Mouse (Mus musculus): ENCODE measurements at regions not wholly inside any gene's neighbourhood (a gene's known extent, or its start where the extent isn't known, plus 50 kb on each side); places are given as distances from the start of the nearest gene placed in this dataset.

DNA sequence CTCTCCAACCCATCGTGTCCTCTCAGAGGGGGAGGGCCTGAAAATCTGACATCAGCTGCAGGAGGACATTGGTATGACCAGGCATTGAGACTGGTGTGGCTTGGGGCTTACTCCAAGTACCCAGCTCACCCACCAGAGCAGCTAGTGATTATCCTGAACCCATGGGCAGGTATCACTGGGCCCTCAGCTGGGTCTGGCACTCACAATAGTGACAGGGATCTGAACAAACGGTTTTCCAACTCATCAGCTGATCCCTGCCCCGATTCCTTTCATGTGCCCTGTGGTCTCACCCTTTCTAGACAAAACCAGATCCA lies 211.2 kb downstream of the Gm26897 start:
- no peak for DNase-seq (ENCODE audit: low spot score in 2 of 2)

DNA sequence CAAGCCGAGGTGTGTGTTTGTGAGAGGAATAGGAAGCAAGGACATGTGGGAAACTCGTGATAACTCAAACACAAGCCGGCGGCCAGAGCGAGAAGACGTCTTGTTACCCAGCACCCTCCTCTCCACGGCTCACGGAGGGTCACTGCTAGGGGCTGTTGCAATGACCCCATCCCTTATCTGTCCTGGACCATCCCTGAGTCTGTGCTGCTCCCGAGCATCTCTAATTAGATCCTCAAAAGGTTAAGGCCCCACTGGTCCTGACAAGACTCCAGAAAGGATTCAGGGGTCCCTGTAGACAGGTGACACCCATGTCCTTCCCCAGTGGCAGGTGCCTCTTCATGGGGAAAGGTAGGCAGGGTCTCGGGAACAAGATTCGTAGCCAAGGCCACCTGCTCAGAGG lies 212.6 kb downstream of the Gm26897 start:
- DNase-seq (ENCODE audit: low spot score in 2 of 2), result no peak

DNA sequence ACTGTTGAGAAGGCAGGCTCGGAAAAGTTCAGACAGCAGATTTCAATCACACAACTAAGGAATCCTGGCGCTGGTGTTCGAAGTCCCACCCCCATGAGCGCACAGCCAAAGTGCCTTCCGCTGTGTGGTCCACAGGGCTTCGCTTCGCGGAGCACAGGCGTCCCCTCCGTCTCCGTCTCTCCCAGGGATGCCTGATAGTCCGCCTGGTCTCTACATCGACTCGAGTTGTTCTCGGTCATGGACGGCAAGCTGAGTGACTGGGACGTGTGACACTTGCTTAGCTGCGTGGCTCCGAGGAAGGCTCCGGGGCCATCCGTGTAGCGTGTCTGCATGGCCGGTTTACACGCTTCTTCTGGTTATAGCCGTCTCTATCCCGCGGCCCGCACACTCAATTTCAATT lies 224.0 kb downstream of the Gm26897 start:
- DNase-seq (ENCODE audit: low spot score in 2 of 2), result no peak

DNA sequence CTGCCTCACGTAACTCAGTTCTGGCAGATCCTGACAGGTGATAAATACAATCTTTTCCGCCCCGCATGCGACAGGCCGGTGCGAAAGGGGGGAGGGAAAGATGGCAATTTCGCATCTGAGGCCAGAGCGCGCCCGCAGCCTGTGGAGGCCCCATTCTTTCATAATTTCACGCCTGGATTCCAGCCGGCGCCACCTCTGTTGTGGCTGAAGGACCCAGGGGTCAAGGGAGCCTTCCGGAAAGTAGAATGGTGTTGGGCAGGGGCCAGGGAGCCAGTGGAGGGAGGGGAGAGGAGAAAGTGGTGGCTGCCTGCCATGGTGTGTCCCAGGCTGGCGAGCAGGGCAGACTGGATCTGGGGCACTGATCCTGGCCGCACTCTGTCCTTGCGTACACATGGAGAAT lies 224.5 kb downstream of the Gm26897 start:
- no peak for DNase-seq (ENCODE audit: low spot score in 2 of 2)

DNA sequence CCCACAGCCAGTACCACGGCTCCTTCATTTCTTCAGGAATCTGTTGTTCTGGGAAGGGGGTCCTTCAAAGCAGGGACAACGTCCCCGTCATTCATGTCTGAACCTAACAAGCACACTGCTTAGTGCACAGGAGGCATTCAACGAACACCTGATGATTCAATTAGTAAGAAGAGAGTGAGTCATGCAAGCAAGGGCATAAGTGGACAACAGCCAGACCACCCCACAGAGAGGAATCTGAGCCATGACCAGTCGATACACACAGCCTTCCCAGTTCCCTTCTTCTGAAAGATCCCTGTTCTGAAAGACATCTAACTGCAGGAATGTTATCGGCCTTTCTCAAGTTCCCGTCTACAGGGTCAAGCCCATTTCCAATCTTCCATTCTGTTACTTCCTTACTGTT lies 231.6 kb downstream of the Gm26897 start:
- no peak for DNase-seq (ENCODE audit: low spot score in 2 of 2)

DNA sequence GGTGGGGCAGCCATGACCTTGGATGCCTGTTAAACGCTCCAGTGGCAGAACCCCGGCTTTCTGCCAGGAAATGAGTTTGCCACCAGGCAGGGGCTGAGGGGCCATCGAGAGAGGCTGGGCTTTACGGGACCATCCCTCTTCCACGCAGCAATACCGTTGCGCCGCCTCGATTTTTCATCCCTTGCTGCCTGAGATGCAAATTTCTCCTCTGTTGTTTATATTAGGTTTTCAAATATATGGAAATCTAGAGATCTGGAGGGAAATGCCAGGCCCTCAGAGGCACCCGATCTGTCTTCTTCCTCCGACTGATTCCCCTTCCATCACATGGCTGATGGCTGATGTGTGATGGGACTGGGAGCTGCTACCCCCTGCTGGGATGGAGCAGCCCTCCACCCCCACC lies 234.4 kb downstream of the Gm26897 start:
- DNase-seq (ENCODE audit: low spot score in 2 of 2), result no peak

DNA sequence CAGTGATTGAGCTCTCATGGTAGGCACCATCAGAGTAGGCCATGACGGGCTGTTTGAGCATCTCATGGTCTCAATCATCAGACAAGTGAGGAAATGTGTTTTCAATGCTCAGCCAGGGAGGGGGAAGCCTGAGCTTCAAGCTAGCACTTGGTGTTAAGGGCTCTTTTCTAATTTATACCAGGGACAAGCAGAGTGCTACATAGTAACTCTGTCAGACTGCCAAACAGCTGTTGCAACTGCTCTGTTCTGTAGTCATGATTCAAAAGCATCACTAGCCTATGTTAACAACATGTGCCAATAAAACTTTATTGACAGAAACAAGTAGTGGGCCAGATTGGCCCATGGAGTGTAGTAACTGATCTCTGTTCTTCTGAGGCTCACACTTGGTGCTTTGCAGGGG lies 235.0 kb downstream of the Gm26897 start:
- no peak for DNase-seq (ENCODE audit: low spot score in 2 of 2)

DNA sequence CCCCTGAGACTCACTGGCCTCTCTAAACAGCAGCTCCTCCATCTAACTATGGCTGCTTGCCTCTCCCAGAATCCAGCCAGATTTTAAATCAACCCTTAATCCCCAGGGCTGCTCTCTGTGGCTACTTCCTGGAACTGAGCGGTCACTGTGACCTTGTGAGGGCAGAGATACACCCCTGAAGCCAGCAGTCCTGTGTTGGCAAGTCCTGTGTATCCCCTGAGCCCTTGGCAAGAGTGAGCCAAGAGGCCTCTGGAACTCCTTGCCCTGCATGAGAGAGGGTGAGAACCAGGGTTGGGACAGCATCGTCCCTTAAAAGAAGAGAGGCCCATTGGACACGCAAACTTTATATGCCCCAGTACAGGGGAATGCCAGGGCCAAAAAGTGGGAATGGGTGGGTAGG lies 237.5 kb downstream of the Gm26897 start:
- DNase-seq (ENCODE audit: low spot score in 2 of 2), result no peak

DNA sequence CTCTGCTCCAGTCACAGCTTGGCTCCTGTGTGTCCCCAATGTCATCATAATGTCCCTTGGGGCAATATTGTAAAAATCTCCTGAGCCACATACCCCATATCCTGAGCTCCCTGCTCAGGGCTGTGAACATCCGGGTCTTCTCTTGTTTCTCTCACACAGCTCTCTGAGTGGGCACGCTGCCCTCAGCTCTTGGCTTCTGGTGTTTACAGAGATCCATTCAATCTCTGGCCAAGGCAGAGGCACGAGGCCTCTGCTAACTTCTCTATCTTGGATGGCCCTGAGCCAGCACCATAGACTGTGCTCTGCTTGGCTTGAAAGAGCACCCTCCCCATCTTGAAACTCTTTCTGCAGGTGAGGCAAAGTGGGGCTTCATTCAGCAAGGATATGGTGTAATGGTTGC lies 238.2 kb downstream of the Gm26897 start:
- DNase-seq (ENCODE audit: low spot score in 2 of 2), result no peak

DNA sequence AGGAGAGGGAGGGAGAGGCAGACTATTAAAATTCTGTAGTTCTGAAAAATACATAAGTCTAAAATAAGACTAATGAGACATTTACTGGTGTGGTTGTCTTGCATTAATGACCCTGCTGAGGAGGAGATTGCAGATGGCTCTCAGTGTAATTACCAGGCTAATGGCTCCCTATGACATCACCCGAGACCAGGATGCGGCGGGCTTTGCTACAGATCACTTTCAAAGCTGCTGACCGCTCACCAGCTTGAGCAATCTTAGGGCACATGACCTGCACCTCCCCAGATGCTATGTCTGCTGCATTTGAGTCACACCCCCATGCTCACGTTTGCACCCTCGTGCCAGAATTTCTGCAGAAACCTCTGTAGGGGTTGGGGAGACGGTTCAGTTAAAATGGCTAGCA lies 242.0 kb downstream of the Gm26897 start:
- no peak for DNase-seq (ENCODE audit: low spot score in 2 of 2)

DNA sequence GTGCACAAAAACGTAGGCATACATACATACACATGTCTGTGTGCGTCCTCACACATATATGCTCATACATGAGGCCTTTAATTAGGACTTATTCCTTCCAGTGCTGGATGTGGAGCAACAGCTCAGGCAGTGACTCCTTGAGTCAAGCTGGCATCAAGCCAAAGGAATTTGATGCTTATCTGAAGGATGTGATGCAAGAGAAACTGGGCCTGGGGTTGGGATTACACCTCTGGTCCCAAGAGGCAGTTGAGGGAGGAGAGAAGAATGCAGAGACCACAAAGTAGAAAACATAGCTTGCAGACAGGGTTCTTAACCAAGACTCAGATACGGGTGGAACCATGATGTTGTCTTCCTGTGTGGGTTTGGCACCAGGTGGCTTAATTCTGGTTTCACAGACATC lies 245.9 kb downstream of the Gm26897 start:
- DNase-seq (ENCODE audit: low spot score in 2 of 2), result no peak

DNA sequence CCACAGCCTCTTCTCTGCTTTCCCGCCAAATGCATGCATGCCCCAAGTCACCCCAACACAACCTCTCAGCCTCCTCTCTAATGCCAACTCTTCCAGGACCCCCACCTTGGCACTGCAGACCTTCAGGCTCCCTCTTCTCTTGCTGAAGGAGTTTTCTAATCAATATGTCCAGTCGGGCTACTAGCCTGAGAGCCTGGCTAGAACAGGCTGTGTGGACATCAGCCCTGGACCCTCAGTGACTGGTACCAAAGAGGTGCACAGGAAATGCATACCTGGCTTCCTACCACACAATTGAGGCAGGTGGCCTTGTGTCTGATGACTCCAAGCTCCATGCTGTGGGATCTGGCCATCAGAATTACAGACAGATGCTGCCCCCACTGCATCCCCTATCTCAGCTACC lies 248.4 kb downstream of the Gm26897 start:
- DNase-seq (ENCODE audit: low spot score in 2 of 2), result no peak

DNA sequence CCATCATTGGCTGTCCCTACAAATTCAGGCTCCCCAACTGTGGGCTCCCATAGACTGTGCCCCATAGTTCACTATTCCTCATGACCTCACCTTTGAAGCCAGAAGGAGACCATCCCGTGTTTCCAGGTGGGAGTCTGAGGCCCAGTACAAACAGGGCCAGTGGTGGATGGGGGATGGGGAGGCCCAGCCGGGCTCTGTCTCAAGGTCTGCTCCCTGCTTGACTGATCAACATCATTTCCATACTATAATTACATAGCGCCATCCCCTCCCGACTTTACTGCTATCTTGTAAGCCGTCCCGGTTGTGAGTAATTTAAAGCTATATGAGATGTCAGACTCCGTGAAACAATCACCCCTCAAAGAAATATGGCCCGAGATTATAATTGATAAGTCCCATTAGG lies 252.3 kb downstream of the Gm26897 start:
- DNase-seq (ENCODE audit: low spot score in 2 of 2), result no peak

DNA sequence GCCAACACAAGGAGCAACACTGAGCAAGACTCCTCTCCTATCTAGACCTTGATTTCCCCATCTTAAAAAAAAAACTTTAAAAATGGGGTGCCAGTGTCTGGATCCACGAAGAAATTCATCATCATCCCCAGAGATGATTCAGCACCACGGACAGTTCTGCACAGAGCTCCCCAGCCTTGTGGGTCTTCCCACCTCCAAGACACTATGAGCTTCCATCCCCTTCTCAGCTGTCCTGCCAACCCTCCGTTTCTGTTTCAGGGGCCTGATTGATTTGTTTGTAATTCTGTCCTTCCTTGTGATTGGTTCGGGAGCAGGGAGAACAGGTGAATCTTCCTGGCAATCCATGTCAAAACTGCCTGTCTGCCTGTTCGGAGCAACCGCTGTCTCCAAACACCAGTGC lies 253.3 kb downstream of the Gm26897 start:
- no peak for DNase-seq (ENCODE audit: low spot score in 2 of 2)

DNA sequence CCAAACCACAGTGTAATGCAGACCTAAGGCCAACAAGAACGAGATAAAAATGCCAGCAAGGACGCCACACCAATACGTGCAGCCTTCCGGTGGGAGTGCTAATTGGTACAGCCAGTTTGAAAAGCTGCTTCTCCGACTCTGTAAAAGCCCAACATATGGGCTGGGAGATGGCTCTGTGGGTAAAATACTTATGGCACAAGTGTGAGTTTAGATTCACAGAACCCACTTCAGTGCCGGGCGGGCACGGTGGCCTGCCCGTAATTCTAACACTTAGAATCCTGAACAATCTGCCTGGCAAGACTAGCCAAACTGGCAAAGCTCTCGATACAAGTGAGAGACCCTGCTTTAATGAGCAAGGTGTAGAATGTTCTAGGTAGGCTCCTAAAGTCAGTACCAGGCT lies 258.1 kb downstream of the Gm26897 start:
- DNase-seq (ENCODE audit: low spot score in 2 of 2), result no peak

DNA sequence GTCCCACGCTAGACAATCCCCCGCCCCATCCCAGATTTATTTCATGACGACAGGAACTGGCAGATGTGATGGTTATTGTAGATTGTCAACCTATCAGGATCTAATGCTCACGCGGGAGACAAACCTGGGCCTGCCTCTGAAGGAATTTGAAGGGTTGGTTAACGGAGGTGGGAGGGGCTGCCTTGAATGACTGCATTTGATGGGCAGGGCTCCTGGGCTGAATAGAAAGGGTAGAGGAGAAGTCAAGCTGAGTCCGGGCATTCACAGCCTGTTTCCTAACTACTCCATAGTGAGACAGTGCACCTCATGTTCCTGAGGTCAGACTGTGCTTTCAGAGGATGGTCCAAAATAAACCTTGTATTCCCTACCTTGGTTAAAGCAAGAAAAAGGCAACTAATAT lies 259.1 kb downstream of the Cryba4 start:
- DNase-seq (ENCODE audit: low spot score in 2 of 2), result no peak

DNA sequence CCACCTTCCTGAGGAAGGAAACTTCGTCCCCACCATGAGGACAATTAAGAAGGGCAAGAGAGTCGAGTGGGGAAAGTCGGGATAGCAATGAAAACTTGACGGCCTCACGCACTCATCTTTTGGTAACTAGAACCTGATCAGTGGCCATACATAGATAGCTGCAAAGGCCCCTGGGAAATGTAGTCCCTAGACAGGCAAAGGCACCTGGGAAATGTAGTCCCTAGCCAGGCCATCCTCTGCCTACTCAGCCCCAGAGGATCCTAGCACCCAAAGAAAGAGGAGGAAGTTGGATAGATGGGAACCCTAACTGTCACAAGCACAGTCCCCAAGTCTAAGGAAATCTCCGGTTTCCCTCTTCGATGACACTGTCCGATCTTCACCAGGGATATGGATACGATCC lies 258.4 kb downstream of the Cryba4 start:
- DNase-seq (ENCODE audit: low spot score in 2 of 2), result no peak

DNA sequence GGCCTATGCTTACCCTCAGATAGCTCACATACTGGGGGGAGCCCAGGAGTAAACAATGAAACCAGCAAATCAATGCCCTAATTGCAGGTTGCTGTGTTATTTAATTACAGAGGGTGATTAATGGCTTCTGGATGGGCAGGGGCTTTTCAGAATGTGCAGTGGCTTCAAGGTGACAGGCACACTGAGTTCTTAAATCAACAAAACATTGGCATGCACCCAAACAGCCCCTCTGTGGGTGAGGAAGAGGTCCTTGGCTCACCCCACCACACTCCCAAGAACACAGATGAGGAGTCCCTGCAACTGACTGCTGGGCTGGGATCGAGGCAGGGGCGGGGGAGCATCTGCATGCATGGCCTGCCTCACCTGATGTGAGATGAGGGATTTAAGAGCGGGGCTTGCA lies 255.5 kb downstream of the Cryba4 start:
- no peak for DNase-seq (ENCODE audit: low spot score in 2 of 2)

DNA sequence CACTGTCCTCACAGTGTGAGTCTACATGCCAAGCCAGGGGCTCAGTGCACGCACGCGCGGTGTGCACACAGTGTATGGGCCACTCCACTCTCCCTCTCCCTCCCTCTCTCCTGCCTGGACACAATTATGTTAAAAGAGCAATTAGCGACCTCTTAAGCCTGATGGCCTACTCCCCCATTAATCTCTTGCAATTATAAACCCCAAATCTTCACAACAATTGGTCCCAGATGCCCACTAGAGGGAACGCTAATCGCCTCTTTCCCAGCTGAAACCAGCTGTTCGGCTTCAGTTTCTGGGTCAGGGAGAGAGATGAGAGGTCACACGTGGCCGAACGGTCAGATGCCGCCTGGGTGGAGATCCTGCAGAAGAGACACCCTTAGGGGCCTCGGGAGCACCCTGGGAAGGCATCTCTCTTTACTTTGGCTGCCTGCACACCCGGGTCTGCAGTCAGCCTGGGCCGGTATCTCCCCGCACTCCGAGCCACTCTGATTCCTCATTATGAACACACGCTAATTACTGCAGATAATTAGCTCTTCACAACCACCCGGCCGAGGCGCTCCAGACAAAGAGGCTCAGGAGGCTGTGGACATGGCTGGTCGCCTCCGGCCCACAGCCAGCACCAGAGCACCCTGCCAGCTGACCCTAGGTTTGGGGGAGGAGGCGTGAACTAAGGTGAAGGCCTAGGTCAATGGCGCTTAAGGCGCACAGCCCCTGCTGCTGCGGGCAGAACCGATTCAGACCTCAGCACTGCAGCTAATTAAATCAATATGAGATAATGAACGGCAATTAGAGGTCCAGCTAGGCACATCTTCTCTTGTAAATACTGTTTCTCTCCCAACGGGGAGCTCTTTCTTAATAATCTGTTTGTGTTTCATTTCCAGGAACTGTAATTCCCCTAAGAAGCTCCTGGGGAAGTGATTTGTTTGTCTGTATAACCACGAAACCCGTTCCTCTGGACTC lies 250.3 kb downstream of the Cryba4 start:
- no peak for DNase-seq (ENCODE audit: low spot score in 2 of 2)

DNA sequence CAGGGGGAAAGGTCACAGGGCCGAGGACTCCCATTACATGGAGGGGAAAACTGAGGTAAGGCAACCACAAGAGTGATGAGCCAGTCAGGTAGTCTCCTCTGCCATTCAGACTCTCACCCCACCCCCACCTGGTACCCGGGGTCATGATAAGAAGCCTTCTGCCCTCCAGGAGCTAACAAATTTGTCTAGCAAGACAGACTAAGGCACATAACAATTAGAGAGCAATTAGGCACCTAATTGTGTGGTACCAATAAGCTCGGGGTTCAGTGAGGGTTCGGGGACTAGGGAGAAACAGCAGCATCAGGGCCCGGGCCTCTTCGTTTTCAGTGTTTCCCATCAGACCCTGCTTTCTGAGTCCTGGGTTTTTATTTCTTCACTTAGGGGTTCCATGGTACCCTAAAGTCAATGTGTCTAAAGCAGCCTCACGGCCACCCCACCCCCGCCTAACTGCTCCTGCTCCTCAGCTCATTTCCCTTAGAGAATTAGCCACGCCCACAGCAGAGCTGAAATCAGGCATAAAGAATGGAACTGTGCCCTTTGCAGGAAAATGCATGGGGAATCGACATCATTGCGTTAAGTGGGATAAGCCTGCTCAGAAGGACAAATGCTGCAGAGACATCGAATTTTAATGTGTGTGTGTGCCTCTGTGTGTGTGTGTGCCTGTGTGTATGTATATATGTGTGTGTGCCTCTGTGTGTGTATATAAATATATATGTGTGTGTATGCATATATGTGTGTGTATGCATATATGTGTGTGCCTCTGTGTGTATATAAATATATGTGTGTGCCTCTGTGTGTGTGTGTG lies 249.3 kb downstream of the Cryba4 start:
- no peak for DNase-seq (ENCODE audit: low spot score in 2 of 2)

DNA sequence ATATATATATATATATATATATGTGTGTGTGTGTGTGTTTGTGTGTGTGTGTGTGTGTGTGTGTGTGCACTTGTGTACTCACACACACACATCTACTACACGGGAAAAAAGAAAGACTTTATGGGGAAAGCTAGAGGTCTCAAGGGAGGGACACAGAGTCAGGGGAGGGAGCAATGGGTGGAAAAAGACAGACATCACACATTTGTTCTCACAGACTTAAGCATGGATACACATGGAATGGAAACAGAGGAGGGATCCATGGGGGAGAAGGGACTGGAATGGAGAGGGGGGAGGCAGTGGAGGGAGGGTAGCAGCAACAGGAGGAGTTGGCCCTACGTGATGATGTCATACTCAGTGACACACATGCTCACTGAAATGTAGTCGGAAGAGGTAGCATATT lies 248.3 kb downstream of the Cryba4 start:
- DNase-seq (ENCODE audit: low spot score in 2 of 2), result no peak

DNA sequence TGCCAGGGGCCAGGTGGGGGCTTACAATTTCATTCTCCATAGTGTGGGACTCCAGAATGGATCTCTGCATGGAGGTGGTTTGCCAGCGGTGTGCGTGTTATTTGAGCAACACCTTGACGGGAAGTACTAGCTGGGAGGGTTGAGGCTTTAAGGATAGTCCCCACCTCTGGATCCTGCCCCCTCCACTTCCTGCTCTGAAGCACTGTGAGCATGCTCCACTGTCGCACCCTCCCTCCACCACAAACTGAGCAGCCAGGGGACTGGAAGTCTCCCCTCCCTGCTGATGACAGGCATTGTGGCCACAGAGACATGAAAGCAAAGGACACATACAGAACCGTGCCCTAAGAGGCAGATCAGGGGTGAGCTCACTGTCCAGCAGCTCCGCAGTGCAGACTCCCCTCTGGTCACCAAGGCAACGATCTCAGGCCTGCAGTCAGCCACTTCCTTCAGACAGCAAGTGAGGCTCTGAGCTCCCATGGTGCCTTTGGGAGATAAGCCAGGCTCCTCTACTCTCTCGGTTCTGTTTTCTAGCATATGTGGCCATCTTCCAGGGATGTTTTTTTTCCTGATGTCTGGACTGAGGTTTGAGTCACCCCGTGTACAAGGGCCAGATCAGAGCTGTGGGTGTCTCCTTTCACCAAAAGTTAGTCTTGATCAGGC lies 239.7 kb downstream of the Cryba4 start:
- DNase-seq (ENCODE audit: low spot score in 2 of 2), result no peak

DNA sequence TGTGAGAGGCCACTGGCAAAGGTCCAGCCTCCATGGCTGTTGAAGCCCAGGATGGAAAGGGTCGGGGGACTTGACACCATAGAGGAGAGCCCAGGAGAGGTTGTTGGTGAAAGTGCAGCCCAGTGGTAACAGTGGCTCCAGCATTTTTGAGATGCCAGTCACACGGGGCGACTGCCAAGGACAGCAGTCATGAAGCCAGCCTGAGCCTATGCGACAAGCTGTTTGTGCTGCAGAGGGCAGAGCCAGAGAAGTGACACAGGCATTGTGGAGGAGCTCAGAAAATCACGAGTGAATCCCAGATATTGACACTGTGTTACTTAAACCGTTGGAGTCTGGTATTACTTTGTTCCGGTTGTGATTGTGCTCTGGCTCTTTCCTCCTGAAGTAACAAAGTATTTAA lies 233.4 kb downstream of the Cryba4 start:
- DNase-seq (ENCODE audit: low spot score in 2 of 2), result no peak
